Mouse (Mus musculus) testis, adult 2 months (tissue): ENCODE data around the gene Igbp1b.

ENCODE experiments used
- CTCF ChIP-seq: fragments of 200-500 bp; IDR thresholded peaks from 2 replicates; pipeline ENCODE4 v1.5.1; 2012; ENCODE audit warnings: low read depth, mild to moderate bottlenecking, inconsistent platforms, low read length, moderate library complexity; ENCODE audit not compliant: control insufficient read depth, insufficient read depth, insufficient replicate concordance
- POLR2A ChIP-seq: fragments of 200-500 bp; IDR thresholded peaks from 2 replicates; pipeline ENCODE4 v1.6.1; 2012; ENCODE audit warnings: low read depth, mild to moderate bottlenecking, inconsistent platforms, low read length, moderate library complexity; ENCODE audit not compliant: control insufficient read depth

DNA sequence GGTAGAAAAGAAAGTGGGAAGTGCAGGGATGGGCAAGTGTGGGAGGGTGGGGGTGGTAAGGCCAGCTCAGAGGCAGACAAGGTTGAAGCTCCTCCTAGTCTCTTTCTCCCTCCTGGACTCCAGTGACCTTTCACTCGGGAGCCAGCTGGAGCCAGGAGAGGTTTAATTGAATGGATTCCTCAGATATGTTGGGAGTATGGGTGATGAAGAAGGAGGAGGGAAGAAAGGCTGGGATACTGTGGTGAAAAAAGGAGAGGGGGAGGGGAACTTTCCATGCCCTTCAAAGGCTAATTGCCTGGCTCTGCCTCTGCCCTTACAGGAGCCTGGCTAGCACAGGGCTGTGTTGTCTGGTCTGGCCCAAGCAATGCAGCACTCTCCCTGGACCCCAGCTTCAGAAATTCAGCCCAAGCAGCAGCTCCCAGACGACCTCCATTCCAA is 14.4 kb upstream of the Igbp1b start:
- TF ChIP-seq CTCF (no peak), POLR2A (no peak)
